Mouse (Mus musculus) brain, embryonic 14.5 days (tissue): ENCODE data around the gene Samd14. TPM values are rescaled to one million over a fixed set of nuclear protein-coding genes. Genes with fewer than 3 reads are reported as not detected.
"Not testable (repeated sequence)": the region's sequence is repeated elsewhere in the genome, so short reads cannot be mapped to it uniquely, and the experiment has no call there.

Experiments
- DNase-seq: peaks from one replicate; pipeline ENCODE4 v3.0.0-alpha.2; 2011; ENCODE audit warnings: low read depth
- CTCF ChIP-seq: fragments of 200-500 bp; IDR thresholded peaks from 2 replicates; pipeline ENCODE4 v1.5.1; 2012; ENCODE audit warnings: inconsistent platforms, mild to moderate bottlenecking, moderate library complexity, borderline replicate concordance; ENCODE audit not compliant: insufficient read depth, insufficient read length; ENCODE audit errors: extremely low read depth
- POLR2A ChIP-seq: fragments of 200-500 bp; IDR thresholded peaks from 2 replicates; pipeline ENCODE4 v1.6.1; 2012; ENCODE audit warnings: mild to moderate bottlenecking, inconsistent platforms, borderline replicate concordance; ENCODE audit not compliant: poor library complexity, insufficient read depth, insufficient read length, severe bottlenecking; ENCODE audit errors: extremely low read depth
- polyA plus RNA-seq: library from polyadenylated mRNA; depleted of rRNA; stranded (reverse); fragments of >200 nt; gene quantifications from 2 replicates; pipeline ENCODE4 v1.2.3, GENCODE M21; 2012; rRNA removed

Gene Samd14
- polyA plus RNA-seq = 141 and 186 TPM in 2 replicates

DNA sequence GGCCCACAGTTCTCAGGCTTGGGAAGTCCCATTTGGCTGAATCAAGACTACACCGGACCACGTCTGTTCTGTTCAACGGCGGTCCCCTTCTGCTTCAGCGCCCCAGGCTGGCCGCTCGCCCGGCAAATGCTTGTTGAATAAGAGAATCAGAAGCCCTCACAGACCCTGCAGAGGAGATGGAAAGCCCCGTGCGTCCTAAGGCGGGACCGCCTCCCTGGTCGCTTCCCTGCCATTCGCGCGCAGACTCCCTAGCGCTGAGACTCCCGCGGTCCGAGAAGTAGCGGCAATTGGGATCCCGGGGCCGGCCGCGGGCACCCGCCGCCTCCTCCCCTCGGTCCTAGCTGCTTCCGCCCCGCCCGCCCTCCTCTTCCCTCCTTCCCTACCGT lies at the start of gene Samd14:
Samd14 (plus strand) TSS at position 251 of the 386 bp plus-strand sequence.
- TF ChIP-seq CTCF = no peak
- TF ChIP-seq POLR2A = peak; percentile 57; the same call in 1 of the 2 replicates
- peak; percentile 96 for DNase-seq

DNA sequence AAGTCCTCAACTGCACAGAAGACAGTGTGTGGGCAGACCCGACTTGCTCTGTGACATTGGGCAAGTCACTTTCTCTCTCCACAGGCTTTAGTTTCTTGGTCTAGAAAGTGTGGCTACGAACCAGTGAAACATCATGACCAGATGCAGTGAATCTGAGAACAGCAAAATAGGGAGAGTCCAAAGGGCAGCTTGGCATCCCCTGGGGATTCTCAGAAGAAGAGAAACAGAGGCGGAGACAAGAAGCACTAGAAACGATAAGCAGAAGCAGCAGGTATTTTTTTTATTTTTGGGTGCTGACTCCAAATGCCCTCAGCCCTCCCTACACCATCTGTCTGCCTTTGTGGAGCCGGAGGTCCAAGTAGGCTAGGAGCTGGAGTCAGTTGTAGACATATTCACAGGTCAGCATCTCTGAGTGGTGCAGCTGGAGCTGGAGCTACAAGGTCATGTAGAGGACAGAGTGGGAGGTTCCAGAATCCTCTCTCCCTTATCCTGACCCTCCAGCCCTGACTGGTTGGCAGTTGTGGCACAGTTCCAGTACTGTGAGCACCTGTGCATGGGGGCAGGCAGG lies 47.1 kb upstream of the Samd14 start:
- no peak for DNase-seq
- TF ChIP-seq CTCF (no peak), POLR2A (no peak)

DNA sequence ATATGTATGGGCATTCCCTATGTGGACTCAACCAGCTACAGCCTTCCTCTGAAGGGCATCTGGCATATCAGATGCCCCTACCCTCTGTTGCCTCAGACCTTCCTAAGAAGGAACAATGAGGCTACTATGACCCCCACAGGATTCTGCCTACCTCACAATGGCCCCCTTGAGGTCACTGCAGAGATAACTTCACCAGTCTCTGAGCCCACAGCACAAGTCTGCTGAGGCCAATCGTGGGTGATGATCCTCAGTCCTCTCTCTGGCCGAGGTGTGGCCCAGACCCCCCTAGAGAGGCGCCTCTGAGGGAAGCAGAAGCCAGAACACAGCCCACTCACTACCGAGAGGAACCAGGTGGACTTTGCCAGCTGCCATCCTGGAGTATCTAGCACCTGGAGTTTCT lies 42.3 kb upstream of the Samd14 start, which contains the start of gene Hils1:
Hils1 (plus strand) TSS at position 175 of the 400 bp plus-strand sequence.
- no peak for DNase-seq
- TF ChIP-seq CTCF (peak; percentile 4; the same call in 1 of the 2 replicates), POLR2A (no peak)

DNA sequence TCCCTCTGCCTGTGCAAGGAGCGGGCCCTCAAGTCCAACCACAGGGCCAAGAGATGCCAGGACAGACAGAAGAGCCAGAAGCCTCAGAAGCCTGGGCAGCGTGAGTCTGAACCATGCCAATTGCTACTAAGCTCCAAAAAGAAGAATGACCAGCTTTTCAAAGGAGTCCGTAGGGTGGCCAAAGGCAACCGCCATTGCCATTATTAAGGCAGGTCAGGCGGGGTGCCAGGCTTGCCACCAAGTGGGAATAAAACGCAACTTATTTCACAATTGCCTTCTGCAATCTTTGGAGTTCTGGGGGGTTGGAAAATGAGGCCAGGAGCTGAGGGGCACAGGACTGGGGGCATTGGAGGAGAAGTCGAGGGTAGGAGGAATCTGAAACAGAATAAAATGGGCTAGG lies 41.5 kb upstream of the Samd14 start:
- TF ChIP-seq CTCF (no peak), POLR2A (no peak)
- DNase-seq = no peak

DNA sequence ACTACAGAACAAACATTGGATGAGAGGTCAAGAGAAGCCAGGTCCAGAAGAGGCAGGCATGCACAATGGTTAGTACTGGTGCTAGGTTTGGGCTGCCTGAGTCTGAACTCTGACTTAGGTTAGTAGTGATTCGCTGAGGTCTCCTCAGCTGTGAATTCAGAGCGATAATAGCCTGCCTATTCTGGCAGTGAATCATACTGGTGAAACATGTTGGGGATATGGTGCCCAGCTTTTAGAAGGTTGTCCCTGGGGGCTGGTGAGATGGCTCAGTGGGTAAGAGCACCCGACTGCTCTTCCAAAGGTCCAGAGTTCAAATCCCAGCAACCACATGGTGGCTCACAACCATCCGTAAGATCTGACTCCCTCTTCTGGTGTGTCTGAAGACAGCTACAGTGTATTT lies 40.0 kb upstream of the Samd14 start:
- not testable (repeated sequence) for DNase-seq

DNA sequence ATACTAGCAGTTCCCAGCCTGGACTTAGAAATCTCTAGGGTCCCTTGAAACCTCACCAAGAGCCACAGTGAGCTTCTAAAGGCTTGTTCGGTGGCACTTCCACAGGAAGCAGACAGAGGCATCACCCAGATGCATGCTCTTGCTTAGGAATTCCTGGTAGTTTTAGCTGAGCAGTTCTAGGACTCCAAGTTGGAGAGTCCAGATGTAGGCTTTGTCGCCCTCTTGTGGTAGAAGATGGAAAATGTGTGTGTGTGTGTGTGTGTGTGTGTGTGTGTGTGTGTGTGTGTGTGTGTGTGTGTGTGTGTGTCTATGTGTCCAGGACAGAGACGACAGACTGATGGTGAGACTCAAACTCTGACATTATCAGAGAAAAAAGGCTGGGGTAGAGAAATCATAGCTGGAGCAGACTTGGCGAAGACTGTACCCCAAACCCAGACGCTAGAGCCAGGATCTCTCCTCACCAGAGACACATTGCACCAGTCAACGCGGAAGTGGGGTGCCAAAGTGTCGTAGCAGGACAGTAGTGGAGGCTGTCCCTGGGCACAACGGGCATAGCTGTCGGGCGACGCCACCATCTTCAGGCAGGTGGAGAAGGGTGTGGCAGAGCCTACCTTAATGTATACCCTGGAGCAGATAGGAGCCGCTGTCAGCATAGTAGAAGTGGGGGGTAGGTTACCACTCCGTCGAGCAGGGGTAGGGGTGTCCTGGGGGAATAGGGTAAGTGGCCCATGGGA lies 39.3 kb upstream of the Samd14 start:
- peak; percentile 85 for DNase-seq
- no peak for TF ChIP-seq POLR2A
- peak; percentile 67; the same call in 1 of the 2 replicates for TF ChIP-seq CTCF

DNA sequence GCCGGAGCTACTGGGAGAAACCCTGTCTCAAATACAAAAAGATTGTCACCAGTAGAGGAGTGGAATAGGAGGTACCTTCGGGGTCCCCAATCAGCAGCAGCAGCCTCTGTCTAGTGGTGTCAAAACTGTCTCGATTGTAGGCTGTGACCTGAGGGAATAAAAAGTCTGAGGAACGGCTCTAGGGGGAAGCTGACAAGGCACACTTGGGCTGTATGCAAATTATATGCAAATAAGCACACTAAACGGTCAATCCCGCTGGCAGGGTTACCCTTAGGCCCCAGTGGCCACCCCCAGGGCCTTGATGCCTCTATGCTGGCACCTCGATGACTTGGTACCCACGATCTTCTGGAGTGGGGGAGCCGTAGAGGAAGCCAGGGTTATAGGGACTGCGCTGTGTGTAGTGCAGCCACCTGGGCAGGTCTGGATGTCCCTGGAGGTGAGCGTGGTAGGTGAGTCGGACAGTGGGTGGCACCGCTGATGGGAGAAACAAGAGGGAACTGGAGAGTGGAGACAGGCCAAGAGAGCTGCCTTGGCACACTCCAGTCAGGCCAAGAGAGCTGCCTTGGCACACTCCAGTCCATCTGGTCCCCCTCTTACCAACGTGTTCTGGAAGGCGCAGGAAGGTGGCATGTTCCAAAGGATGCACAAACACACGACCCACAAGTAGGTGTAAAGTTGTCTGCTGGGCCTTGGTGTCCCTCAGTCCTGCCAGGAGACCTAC lies 37.6 kb upstream of the Samd14 start:
- DNase-seq = no peak
- TF ChIP-seq CTCF = no peak
- TF ChIP-seq POLR2A = no peak

DNA sequence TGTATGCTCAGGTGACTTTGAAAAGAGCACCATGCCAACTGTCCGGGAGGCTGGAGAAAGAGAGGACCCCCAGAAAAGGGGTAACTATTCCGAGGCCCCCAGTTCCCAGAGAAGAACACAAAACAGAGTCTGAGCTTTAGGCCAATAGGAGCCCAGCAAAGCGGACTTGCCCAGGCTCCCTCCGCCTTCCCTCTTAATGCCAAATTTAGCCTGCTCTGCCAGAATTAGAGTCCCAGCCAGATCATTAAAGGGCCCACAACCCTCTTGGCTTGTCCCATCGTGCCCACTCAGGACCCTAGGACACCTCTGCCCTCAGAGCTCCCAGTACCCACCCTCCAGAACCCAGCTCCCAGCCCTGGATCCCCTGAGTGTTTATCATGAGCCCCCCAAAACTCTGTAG lies 36.8 kb upstream of the Samd14 start:
- TF ChIP-seq CTCF = no peak
- no peak for TF ChIP-seq POLR2A
- DNase-seq = no peak

DNA sequence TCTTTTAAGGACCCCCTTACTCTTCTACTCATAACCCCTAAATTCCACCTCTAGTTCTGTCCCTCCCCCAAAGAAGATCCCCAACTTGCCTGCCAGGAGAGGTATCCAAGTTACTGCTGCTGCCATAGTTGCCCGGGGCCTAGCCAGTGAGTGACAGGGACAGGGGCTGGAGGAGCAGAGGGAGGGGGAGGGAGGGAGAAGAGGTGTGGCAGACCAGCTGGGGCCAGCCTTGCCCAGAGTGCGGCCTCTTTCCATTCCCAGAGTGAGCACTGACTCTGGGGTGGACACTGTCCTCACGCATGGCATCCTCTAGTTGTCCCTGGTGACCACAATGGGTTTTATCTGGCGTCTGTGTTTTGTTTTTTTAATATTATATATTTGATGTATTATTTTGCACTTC lies 36.4 kb upstream of the Samd14 start:
- DNase-seq = no peak
- TF ChIP-seq POLR2A (no peak), CTCF (no peak)

DNA sequence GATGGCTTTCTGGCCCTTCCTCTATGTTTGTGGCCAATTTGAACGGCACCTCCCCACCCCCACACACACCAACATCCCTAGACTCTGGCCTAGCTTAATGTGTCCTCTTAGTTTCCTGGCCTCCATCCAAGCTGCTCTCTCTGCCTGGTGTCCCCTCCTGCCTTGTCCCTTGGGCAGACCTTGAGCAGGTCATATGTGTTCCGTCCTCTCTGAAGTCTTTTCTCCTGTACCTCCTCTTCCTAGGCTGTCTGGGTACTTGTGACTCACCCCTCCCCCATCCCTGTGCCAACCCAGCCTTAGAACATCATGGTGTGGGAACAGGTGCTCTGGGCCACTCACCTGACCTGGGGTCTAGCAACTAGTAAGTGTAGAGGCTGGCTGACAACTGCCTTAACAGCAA lies 34.7 kb upstream of the Samd14 start:
- DNase-seq = no peak
- no peak for TF ChIP-seq POLR2A
- no peak for TF ChIP-seq CTCF

DNA sequence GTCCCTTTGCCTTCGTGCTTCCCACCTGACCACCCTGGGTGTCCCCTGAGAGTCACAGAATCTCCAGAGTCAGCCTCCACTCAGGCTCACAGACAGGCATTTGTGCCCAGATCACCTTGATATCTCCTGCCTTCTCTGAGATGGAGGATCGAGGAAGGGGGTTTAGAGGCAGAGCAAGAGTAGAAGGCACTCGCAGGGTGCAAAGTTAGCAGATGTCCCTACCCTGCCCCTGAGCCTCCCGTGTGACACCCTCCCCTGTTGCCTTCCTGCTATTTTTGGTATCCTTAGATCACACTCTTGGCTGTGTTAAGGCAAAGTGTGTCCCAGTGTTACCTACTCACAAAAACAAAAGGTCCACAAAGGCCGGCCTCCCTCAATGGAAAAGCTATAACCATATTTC lies 33.5 kb upstream of the Samd14 start, which contains the start of gene Sgca:
Sgca (minus strand) TSS at position 129 of the 400 bp plus-strand sequence.
- TF ChIP-seq CTCF (no peak), POLR2A (no peak)
- no peak for DNase-seq

DNA sequence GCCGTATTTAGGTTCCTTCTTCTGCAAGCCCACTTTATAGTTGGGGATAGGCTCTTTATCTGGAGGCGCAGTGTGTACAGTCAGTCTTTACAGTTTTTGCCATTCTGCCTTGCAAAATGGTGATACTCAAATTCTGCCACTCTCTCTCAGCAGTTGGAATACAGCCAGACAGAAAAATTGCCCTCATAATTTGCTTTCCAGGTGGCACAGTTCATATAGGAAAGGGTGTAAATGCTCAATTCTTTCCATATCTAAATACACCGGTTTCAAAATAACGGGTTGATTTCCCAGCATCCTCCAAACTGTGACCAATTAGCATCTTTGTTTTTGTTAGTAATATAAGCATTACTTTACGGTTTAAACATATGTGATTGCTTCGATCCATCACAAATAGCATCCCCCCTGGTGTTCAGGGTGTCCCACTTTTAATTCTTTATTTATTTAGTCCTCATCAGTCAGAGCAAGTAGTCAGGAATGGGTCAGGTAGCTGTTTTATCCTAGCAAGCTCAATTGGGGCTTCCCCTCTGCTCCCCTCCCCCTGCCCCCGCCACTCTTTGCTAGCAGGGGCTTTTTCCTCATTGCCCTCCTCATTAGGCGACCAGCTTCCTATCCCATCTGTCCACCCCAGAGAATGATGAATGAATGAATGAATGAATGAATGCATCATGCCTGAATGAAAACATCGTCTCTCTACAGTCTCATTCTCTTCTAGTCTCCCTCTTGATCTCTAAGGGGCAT lies 31.3 kb upstream of the Samd14 start:
- peak; percentile 62 for DNase-seq
- TF ChIP-seq POLR2A (no peak), CTCF (no peak)
